Mouse (Mus musculus) embryonic facial prominence, embryonic 15.5 days (tissue): Measurements from ENCODE around the gene 2610008E11Rik. TPM values are rescaled to one million over a fixed set of nuclear protein-coding genes. Genes with fewer than 3 reads are reported as not detected.

Experiments used
- ATAC-seq: fragments of 200-750 bp; cut with Nextera tagmentation; 2 replicates; pipeline ENCODE4 v1.8.0; 2017; ENCODE audit warnings: low read depth, moderate TSS enrichment; ENCODE audit not compliant: insufficient number of reproducible peaks, low FRiP score, low TSS enrichment
- H3K27ac ChIP-seq: fragments of 300-500 bp; sonication (generic); replicated peaks from 2 replicates; pipeline ENCODE4 v1.5.1; 2015; ENCODE audit warnings: mild to moderate bottlenecking, inconsistent platforms
- H3K27me3 ChIP-seq: fragments of 300-500 bp; sonication (generic); 2 replicates; pipeline ENCODE4 v1.6.1; 2015; ENCODE audit warnings: inconsistent platforms
- H3K36me3 ChIP-seq: fragments of 300-500 bp; sonication (generic); 2 replicates; pipeline ENCODE4 v1.6.1; 2015; ENCODE audit warnings: mild to moderate bottlenecking, inconsistent platforms
- H3K4me1 ChIP-seq: fragments of 300-500 bp; sonication (generic); 2 replicates; pipeline ENCODE4 v1.6.1; 2015; ENCODE audit warnings: inconsistent platforms
- H3K4me2 ChIP-seq: fragments of 300-500 bp; sonication (generic); replicated peaks from 2 replicates; pipeline ENCODE4 v1.6.1; 2015; ENCODE audit warnings: mild to moderate bottlenecking, inconsistent platforms
- H3K4me3 ChIP-seq: fragments of 300-500 bp; sonication (generic); replicated peaks from 2 replicates; pipeline ENCODE4 v1.5.1; 2015; ENCODE audit warnings: mild to moderate bottlenecking, inconsistent platforms
- H3K9ac ChIP-seq: fragments of 300-500 bp; sonication (generic); 2 replicates; pipeline ENCODE4 v1.6.1; 2015; ENCODE audit warnings: inconsistent platforms
- H3K9me3 ChIP-seq: fragments of 300-500 bp; sonication (generic); replicated peaks from 2 replicates; pipeline ENCODE4 v1.6.1; 2016; ENCODE audit warnings: inconsistent platforms
- WGBS: fragments of 180-500 bp; shearing (Covaris S2); methylation state at CpG from one replicate; pipeline ENCODE4 v1.1.7; 2015; 5-methylcytosine and 5-hydroxymethylcytosine counted together
- polyA plus RNA-seq: library from polyadenylated mRNA; unstranded; fragments of >200 nt; fragmentation: Nextera tagmentation; extraction: Ambion mirVana; gene quantifications from 2 replicates; pipeline ENCODE4 v1.2.1, GENCODE M21; 2015

Gene 2610008E11Rik
- polyA plus RNA-seq = 31.3 and 31.9 TPM in 2 replicates

DNA sequence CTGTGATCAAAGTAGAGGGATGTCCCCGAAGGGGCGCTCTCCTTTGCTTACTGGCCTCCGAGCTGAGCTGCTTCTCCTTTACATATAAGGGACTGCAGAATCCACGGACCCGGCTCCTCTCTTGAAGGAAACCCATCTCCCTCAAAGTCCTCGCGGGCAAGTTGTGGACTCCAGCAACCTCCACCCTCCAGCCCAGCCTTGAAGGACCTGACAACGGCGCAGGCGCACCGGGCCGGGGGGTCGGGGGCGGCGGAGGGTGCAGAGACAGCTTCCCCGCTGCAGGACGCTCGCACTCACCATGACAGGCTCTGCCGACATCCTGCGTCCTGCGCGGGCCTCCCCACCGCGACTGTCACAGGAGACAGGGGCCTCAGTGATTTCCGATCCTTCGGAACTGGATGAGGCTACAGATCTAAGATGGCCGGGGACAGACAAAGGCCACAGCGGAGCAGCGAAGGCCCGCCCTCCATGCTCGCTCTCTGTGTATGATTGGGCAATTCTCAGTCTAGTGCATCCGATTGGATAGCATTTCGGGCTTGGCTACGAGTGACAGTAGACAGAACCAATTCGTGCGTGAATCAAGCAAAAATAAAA lies at the start of gene 2610008E11Rik:
2610008E11Rik (minus strand) TSS at position 440 of the 594 bp plus-strand sequence.
- Histone ChIP-seq H3K9ac (peak within 1 kb of the TSS; percentile 98), H3K27me3 (no peaks in the 10 kb centered on the region)

DNA sequence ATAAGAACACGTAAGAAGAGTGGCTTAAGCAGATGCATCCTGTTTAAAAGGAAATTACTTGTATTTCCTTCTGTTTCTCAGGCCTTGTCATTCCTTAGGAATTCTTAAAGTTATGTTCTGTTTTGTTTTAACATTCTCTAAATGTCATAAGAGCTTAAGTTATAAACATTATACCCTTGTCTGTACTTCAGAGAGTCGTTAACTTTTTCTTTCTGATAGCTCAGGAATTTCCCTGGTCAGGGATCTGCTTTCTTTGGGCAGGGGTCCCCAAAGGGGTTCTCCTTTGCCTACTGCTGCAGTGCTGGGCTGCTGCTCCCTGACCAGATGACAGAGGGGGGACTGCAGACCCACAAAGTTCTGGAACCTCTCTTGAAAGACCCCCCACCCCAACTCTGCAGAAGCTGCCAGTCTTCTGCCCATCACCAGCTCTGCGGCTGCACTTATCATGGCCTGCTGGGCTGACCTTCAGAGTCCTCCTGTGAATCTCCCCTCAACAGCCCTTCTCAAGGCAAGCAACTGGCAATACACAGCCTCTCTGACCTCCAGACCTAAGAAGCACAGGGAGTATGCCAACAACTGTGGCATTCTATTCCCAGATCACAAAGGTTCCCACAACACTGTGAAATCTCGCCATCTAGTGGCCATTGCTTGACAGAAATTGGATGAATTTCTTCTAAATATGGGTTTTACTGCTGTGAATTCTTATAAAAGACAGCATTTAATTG lies 18.9 kb upstream of the 2610008E11Rik start:
- Histone ChIP-seq H3K36me3 (no peaks in the 10 kb centered on the region), H3K4me3 (no peak overlapping the region), H3K27ac (no peak overlapping the region), H3K4me1 (peaks cover 3% of the 10 kb centered on the region; the same call in 1 of the 2 replicates), H3K9me3 (no peaks in the 10 kb centered on the region), H3K27me3 (no peaks in the 10 kb centered on the region), H3K4me2 (no peak overlapping the region), H3K9ac (no peak overlapping the region)
- 30% methylated on average over 4 of the region's 4 CpGs for WGBS
- ATAC-seq = no peak

More for the DNA sequence above, at the start of gene 2610008E11Rik:
- H3K4me1 ChIP-seq = peaks cover 7% of the 10 kb centered on the region; the same call in 1 of the 2 replicates
- under 1% methylated on average over 36 of the region's 36 CpGs for WGBS
- no peaks in the 10 kb centered on the region for H3K9me3 ChIP-seq
- H3K4me2 ChIP-seq = peak within 1 kb of the TSS; percentile 59
- H3K27ac ChIP-seq = peak within 1 kb of the TSS; percentile 99
- peaks cover 14% of the 10 kb centered on the region for H3K36me3 ChIP-seq
- ATAC-seq = peak; percentile 100
- peak within 1 kb of the TSS; percentile 86 for H3K4me3 ChIP-seq

DNA sequence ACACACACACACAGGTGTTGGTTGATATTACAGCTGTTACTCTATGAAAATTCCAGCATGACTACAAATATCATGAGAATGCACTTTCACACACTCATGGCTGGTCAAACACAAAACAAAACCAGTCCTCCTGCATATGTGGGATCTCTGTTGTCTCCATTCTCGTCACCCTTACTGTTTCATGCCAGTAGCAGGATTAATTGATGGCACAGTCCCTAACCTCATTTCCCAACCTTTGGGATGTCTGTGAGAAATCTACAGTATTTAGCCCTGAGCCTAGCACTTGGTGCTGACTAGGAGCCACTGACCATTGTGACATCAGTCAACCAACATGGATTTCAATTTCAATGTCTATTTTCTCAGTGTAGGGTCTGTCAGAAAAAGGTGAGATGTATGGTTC lies 17.7 kb upstream of the 2610008E11Rik start:
- Histone ChIP-seq H3K36me3 (no peaks in the 10 kb centered on the region), H3K9ac (no peak overlapping the region), H3K4me1 (peaks cover 3% of the 10 kb centered on the region; the same call in 1 of the 2 replicates), H3K9me3 (no peaks in the 10 kb centered on the region), H3K4me3 (no peak overlapping the region), H3K4me2 (no peak overlapping the region), H3K27ac (no peak overlapping the region), H3K27me3 (no peaks in the 10 kb centered on the region)
- WGBS = 69% methylated on average over 1 of the region's 1 CpGs
- no peak for ATAC-seq

DNA sequence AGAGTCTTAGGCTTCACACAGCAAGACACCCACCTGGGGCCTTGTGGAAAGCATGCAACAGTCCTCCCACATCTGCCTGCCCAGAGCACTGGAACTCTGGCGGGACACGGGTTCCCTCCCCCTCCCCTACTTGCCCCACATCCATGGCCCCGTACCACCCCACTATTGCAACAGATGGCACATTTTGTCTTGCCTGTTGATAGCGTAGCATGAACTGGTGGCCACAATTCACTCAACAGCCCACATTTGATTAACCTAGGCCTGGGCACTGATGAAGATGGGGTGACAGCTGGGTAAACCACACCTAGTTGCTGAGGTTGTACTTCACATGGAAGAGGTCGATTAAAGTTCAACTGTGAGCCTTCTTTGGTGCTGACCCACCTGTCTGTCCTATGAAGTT lies 13.1 kb upstream of the 2610008E11Rik start:
- no peak overlapping the region for H3K9ac ChIP-seq
- H3K27ac ChIP-seq = no peak overlapping the region
- no peaks in the 10 kb centered on the region for H3K27me3 ChIP-seq
- H3K36me3 ChIP-seq = no peaks in the 10 kb centered on the region
- ATAC-seq = 0 out of 2 replicates have a peak, but pooled peaks have one; percentile 11
- WGBS = 86% methylated on average over 5 of the region's 5 CpGs
- H3K9me3 ChIP-seq = no peaks in the 10 kb centered on the region
- H3K4me1 ChIP-seq = peaks cover 6% of the 10 kb centered on the region; the same call in 1 of the 2 replicates
- H3K4me3 ChIP-seq = no peak overlapping the region
- H3K4me2 ChIP-seq = no peak overlapping the region

DNA sequence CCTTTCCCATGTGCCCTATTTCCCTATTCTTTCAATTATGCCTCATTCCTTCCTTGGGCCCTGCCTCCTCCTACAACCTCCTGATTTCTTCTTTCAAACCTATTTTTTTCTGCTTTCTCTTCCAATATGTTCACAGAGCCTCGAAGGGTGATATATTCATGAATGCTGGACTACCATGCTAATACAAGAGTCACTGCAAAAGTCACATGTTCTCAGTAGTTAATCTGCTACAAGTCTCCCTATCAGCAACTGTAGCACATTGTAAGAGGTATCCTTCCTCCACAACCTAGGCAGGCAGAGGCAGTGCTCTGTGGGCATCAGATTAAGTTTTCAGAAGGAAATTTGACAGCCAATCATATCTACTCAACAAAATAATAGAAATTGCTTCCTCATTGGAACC lies 11.8 kb upstream of the 2610008E11Rik start:
- 85% methylated on average over 1 of the region's 1 CpGs for WGBS
- no peaks in the 10 kb centered on the region for H3K9me3 ChIP-seq
- H3K4me3 ChIP-seq = no peak overlapping the region
- H3K4me1 ChIP-seq = peaks cover 6% of the 10 kb centered on the region; the same call in 1 of the 2 replicates
- no peaks in the 10 kb centered on the region for H3K27me3 ChIP-seq
- no peak for ATAC-seq
- no peak overlapping the region for H3K27ac ChIP-seq
- H3K4me2 ChIP-seq = no peak overlapping the region
- no peaks in the 10 kb centered on the region for H3K36me3 ChIP-seq
- no peak overlapping the region for H3K9ac ChIP-seq

DNA sequence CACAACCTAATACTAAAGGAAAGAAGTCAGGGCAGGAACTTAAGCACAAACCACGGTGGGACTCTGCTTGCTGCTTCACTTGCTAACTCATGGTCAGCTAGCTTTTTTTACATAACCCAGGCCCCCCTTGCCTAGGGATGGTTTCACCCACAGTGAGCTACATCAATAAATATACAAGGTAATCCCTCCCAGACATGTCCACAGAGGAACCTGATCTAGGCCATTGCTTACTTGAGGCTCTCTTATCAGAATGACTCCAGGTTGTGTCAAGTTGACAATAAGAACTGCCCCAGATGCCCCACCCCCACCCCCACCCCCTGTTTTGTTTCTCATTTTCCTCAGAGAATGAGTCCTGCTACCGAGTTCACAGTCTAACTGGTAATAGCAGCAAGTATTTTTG lies 10.1 kb upstream of the 2610008E11Rik start:
- Histone ChIP-seq H3K4me2 (no peak overlapping the region), H3K4me1 (peaks cover 6% of the 10 kb centered on the region; the same call in 1 of the 2 replicates), H3K36me3 (no peaks in the 10 kb centered on the region), H3K27me3 (no peaks in the 10 kb centered on the region), H3K9ac (no peak overlapping the region), H3K9me3 (no peaks in the 10 kb centered on the region), H3K27ac (no peak overlapping the region), H3K4me3 (no peak overlapping the region)
- ATAC-seq = no peak
- 67% methylated on average over 2 of the region's 2 CpGs for WGBS

DNA sequence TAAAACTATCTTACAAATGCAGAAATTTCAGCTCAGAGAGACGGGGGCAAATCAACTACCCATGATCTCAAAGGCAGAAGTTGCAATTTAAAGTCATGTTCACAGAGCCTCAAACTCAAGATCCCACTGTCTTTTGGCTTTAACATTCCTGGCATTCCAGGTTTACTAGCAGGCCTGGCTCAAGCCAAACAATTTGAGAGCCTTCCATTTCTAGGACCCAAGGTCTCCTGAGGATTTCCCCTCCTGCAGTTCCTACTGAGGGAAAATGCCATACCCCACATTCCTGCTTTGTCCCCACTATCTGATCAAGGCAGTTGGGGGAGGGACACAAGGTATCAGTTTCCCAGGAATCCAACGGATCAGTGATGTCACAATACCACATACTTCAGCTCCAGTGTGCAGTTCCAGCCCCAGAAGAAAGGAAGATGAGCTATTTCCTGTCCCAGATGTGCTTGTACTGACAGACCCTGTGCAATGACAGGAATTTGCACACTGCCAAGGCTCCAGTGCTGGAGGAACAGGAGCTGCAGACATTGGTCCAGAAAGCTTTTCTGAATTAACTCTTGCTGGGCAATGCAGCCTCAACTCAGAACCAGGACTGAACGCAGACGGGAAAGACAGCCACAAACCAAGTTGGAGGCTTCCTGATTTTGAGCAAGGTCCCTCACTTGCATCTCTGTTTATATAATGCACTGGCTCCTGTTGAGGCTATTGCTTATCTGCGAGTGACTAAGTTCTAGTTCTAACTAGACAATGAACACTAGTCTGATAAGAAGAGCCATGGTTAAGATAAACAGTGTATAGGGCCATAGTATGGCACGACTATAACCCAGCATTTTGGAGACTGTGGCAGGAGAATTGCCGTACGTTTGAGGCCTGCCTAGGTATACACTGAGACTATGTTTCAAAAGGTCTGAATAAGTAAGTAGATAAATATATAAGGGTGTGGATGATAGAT lies 9.2 kb upstream of the 2610008E11Rik start:
- no peak overlapping the region for H3K9ac ChIP-seq

DNA sequence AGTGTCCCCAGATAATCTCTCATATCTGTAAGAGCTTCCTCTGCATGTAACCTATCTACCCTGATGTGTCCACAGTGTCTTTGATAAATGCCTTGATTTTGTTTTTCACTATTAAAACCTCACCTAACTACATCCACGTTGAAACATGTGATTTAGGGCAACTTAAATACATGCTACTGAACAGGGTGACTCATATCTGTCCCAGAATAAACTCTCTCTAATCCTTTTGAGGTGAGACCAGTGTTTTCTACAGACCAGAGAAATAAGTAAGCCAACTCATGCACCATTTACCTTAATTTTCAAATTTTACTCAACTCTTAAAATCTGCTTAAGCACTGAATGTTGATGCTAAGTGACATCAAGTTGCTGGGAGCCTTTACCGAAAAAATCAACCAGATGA lies 694 bp downstream of the 2610008E11Rik start:
- Histone ChIP-seq H3K36me3 (peaks cover 20% of the 10 kb centered on the region), H3K27me3 (no peaks in the 10 kb centered on the region), H3K4me2 (peak overlapping the region; percentile 59), H3K27ac (peak overlapping the region; percentile 99), H3K9ac (peak overlapping the region; percentile 98), H3K4me1 (peaks cover 7% of the 10 kb centered on the region; the same call in 1 of the 2 replicates), H3K9me3 (no peaks in the 10 kb centered on the region), H3K4me3 (peak overlapping the region; percentile 86)
- WGBS = 7% methylated on average over 2 of the region's 2 CpGs
- ATAC-seq = no peak

More for the DNA sequence above, 9.2 kb upstream of the 2610008E11Rik start:
- Histone ChIP-seq H3K27me3 (no peaks in the 10 kb centered on the region), H3K27ac (no peak overlapping the region; the same call in 1 of the 2 replicates), H3K4me3 (no peak overlapping the region), H3K9me3 (no peaks in the 10 kb centered on the region), H3K4me1 (peaks cover 6% of the 10 kb centered on the region; the same call in 1 of the 2 replicates), H3K36me3 (no peaks in the 10 kb centered on the region), H3K4me2 (no peak overlapping the region)
- no peak for ATAC-seq
- WGBS = 45% methylated on average over 8 of the region's 8 CpGs

DNA sequence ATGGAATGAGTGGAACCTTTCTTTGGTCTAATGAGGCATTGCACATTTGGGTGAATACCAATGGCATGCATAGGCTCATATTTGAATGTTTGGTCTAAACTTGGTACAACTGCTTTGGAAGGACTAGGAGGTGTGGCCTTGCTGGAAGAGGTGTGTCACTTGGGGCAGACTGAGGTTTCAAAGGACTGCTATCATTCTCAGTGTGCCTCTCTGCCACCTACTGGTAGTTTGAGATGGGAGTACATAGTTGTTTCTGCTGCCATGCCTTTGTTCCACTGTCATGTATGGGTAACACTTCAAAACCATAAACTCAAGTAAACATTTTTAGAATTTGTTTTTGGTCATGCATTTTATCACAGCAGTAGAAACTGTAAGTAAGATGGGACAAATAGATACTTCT lies 5.7 kb downstream of the 2610008E11Rik start:
- peaks cover 7% of the 10 kb centered on the region; the same call in 1 of the 2 replicates for H3K4me1 ChIP-seq
- H3K27ac ChIP-seq = no peak overlapping the region
- peaks cover 65% of the 10 kb centered on the region for H3K36me3 ChIP-seq
- H3K9me3 ChIP-seq = no peaks in the 10 kb centered on the region
- H3K4me3 ChIP-seq = no peak overlapping the region
- H3K4me2 ChIP-seq = no peak overlapping the region
- H3K9ac ChIP-seq = no peak overlapping the region
- ATAC-seq = no peak
- H3K27me3 ChIP-seq = no peaks in the 10 kb centered on the region

DNA sequence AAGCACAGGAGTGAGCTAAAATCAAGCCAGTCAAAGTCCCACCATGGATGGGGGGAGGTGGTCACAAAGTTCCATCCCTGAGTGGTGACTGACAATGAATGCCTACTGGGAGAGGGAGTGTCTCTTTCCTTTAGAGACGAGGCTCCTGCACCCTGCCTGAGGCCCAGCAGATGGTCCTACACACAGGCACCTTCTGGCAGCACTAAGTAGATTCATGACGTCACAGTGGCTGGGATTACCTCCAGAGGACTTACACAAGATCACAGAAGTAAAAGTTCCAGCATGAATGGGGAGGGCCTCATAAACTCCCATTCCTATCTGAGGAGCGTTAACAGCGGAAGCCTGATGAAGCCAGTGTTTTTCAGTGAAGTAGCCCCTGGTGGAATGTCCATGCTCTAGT lies 8.4 kb downstream of the 2610008E11Rik start:
- Histone ChIP-seq H3K27me3 (no peaks in the 10 kb centered on the region), H3K4me3 (no peak overlapping the region), H3K27ac (no peak overlapping the region), H3K9me3 (no peaks in the 10 kb centered on the region), H3K36me3 (peaks cover 70% of the 10 kb centered on the region), H3K9ac (no peak overlapping the region), H3K4me1 (no peaks in the 10 kb centered on the region), H3K4me2 (no peak overlapping the region)
- no peak for ATAC-seq
- WGBS = 75% methylated on average over 4 of the region's 4 CpGs

DNA sequence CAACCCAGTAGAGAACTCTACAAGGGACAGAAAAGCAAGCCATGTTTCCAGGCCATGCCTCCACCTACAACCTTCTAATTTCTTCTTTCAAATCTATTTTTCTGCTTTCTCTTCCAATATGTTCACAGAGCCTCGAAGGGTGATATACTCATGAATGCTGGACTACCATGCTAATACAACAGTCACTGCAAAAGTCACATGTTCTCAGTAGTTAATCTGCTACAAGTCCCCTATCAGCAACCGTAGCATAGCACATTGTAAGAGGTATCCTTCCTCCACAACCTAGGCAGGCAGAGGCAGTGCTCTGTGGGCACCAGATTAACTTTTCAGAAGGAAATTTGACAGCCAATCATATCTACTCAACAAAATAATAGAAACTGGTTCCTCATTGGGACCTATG lies 10.8 kb downstream of the 2610008E11Rik start:
- Histone ChIP-seq H3K27me3 (no peaks in the 10 kb centered on the region), H3K36me3 (peaks cover 49% of the 10 kb centered on the region), H3K4me2 (no peak overlapping the region), H3K9ac (no peak overlapping the region), H3K27ac (no peak overlapping the region), H3K4me1 (no peaks in the 10 kb centered on the region), H3K4me3 (no peak overlapping the region), H3K9me3 (no peaks in the 10 kb centered on the region)
- 93% methylated on average over 2 of the region's 2 CpGs for WGBS
- no peak for ATAC-seq
